Mouse (Mus musculus) ES-Bruce4 (cell line): Measurements from ENCODE around the gene Ppm1m.

Source experiments
- CTCF ChIP-seq: IDR thresholded peaks from one replicate; pipeline ENCODE4 v1.8.1; 2011; ENCODE audit warnings: low read depth, low read length
- POLR2A ChIP-seq: IDR thresholded peaks from one replicate; pipeline ENCODE4 v1.8.1; 2011; ENCODE audit warnings: low read length; ENCODE audit not compliant: insufficient read depth

- TF ChIP-seq POLR2A = no peak
- TF ChIP-seq CTCF = no peak
Measured at GRCm38 (mm10) chr9:106154106-106154505, 45.4 kb downstream of the Ppm1m start.
